Mouse (Mus musculus): ENCODE measurements at regions not wholly inside any gene's neighbourhood (a gene's known extent, or its start where the extent isn't known, plus 50 kb on each side); places are given as distances from the start of the nearest gene placed in this dataset.

- no peak for DNase-seq
Observed at GRCm38 (mm10) chr1:168010416-168010815, 321.4 kb downstream of the Lmx1a start.

- DNase-seq: no peak
Observed at GRCm38 (mm10) chr1:168012069-168012468, 323.0 kb downstream of the Lmx1a start.

GRCm38 (mm10) chr1:168012611-168013010, 323.6 kb downstream of the Lmx1a start:
- DNase-seq: no peak

GRCm38 (mm10) chr1:168016375-168016890, 327.4 kb downstream of the Lmx1a start:
- DNase-seq: no peak

- DNase-seq: no peak
Observed at GRCm38 (mm10) chr1:168026481-168026880, 337.4 kb downstream of the Lmx1a start.

GRCm38 (mm10) chr1:168044765-168045164, 355.7 kb downstream of the Lmx1a start:
- DNase-seq: peak; percentile 18

GRCm38 (mm10) chr1:168046347-168046746, 357.3 kb downstream of the Lmx1a start:
- DNase-seq: no peak

GRCm38 (mm10) chr1:168046749-168047148, 357.7 kb downstream of the Lmx1a start:
- DNase-seq: no peak

- no peak for DNase-seq
Observed at GRCm38 (mm10) chr1:168049965-168050364, 360.9 kb downstream of the Lmx1a start.

GRCm38 (mm10) chr1:168056479-168056878, 367.4 kb downstream of the Lmx1a start:
- no peak for DNase-seq

- no peak for DNase-seq
Observed at GRCm38 (mm10) chr1:168057479-168057878, 368.4 kb downstream of the Lmx1a start.

- no peak for DNase-seq
Observed at GRCm38 (mm10) chr1:168058769-168059168, 369.7 kb downstream of the Lmx1a start.

- no peak for DNase-seq
Observed at GRCm38 (mm10) chr1:168064065-168064664, 367.9 kb downstream of the Pbx1 start.

GRCm38 (mm10) chr1:168065598-168066041, 366.4 kb downstream of the Pbx1 start:
- no peak for DNase-seq

- no peak for DNase-seq
Observed at GRCm38 (mm10) chr1:168066810-168067209, 365.3 kb downstream of the Pbx1 start.

GRCm38 (mm10) chr1:168068003-168068919, 363.8 kb downstream of the Pbx1 start:
- DNase-seq: no peak

GRCm38 (mm10) chr1:168068920-168069590, 363.0 kb downstream of the Pbx1 start:
- no peak for DNase-seq
